Mouse (Mus musculus) olfactory bulb, adult 2 months (tissue): Measurements from ENCODE around the gene Gm43064.

Experiments used
- CTCF ChIP-seq: fragments of 200-500 bp; IDR thresholded peaks from 2 replicates; pipeline ENCODE4 v1.5.1; 2012; ENCODE audit warnings: low read depth, mild to moderate bottlenecking, low read length, moderate library complexity; ENCODE audit not compliant: insufficient read depth
- POLR2A ChIP-seq: fragments of 200-500 bp; IDR thresholded peaks from 2 replicates; pipeline ENCODE4 v1.6.1; 2012; ENCODE audit warnings: mild to moderate bottlenecking, low read depth, low read length, moderate library complexity; ENCODE audit not compliant: insufficient read depth

- TF ChIP-seq CTCF (no peak), POLR2A (no peak)
These were observed 30.3 kb downstream of the Gm43064 start for GRCm38 (mm10) chr3:103839711-103840110.
